Mouse (Mus musculus): ENCODE measurements around the gene Limk1. TPM values are rescaled to one million over a fixed set of nuclear protein-coding genes. Genes with fewer than 3 reads are reported as not detected.

Gene Limk1
- total RNA-seq, 2 experiments from 2014 or later = 7.5 to 11.8 TPM

DNA sequence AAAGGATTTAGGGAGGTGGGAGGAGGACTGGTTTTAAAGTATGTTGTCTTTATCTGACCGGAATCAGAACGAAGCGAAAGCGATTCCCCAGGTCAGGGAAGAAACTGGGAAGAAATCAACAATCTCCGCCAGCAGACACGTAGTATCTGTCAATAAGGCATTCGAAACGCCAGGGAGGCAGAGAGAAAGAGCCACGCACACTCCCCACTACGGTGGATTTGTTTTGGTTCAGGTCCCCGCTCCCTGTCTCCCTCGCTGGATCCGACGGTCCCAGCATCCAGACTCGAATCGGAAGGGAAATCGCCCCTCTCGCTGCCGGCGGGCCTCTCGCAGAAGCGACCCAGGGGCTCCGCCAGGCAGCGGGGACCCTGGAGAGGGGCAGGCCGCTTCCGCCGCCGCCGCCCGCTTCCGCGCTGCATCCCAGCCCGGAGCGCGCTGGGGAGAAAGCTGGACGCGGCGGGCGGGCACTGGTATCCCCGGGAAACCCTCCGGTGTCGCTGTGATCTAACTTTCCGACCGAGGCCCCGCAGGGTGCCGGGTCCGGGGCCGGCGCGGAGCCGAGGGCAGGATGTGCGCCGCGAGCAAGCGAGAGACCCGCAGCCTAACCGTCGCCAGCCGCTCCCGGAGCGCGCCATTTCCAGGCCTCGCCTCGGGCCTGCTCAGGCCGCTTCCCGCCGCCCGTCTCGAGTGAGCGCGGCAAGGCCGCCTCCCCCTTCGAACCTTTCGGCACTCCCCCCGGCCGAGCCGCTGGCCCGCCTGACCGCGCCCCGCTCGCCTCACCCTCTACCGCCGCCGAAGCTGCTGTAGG is 49.7 kb downstream of the Limk1 start:
- peak; percentile 14 for ATAC-seq (ENCODE audit: poor library complexity, severe bottlenecking)

DNA sequence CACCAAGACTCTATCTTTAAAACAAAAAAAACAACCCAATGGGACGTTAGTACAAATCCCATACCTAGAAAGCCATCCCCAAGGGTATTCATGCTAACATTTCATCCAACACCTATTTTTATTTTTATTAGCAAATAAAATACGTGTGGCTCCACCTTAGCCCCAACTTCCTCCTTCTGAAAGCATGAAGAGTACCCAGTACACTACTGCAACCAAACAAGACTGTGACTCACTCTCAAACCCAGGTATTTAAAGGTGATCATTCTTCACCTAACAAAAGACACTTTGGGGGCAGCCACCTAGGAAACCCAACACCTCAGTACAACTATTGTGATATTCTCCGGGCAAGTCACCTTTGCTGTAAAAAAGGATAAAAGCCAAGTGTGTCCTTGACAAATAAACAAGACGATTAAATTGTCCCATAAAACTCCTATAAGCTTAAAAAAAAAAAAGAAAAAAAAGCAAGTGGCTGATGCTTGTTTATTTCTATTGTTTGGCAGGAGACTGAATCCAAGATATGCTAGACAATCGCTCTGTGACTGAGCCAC is 50.5 kb downstream of the Limk1 start:
- peak; percentile 39 for ATAC-seq (ENCODE audit: poor library complexity, severe bottlenecking)

DNA sequence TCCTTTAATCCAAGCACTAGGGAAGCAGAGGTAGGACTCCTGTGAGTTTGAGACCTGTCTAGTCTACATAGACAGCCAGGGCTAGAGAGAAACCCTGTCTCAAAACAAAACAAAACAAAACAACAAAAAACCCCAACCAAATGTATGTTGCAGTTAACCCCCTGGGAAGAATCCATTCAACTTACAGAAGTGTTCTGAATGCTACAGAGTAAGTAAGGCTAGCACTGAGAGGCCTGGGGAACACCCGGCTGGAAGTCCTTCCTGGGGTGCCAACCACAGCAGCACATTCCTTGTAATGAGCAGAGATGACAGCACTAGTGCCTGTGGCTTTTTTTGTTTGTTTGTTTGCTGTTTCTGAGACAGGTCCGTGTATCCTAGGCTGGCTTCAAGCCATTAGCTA is 55.6 kb downstream of the Limk1 start:
- no peak for ATAC-seq (ENCODE audit: poor library complexity, severe bottlenecking)

DNA sequence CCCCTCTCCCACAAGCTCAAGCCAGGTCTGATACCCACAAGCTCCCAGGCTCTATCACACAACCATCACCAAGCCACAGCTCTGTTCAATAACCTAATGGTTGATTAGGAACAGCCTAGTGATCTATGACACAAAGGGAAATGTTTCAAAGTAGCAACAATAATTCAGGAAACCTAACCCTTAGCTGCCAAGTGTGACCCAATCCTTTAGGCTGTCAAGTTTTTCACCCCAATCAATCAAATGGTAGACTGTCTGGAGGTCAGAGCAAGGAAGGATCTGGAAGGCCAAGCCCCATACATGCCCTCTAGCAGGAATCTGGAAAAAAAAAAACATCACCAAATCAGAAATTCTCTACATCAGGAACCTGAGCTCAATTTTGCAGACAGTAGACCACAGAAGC is 57.6 kb downstream of the Limk1 start:
- ATAC-seq (ENCODE audit: poor library complexity, severe bottlenecking) = no peak

DNA sequence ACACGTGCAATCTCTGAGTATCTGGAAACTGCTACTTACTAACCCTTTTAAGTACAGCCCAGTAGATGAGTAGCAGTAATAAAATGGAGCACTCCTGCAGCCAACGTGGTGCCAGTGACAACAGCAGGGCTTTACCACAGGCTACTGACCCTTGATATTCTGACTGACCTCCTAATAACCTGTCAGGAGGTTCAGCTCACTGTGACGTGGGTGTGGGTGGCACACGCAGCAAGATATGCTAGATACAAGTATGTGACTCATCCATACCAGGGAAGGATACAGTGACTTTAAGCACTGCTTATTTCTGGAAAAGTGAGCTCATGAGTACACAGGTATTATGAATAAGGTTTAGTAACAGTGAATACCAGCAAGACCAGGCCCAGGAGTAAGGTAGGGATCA is 58.9 kb downstream of the Limk1 start:
- no peak for ATAC-seq (ENCODE audit: poor library complexity, severe bottlenecking)

DNA sequence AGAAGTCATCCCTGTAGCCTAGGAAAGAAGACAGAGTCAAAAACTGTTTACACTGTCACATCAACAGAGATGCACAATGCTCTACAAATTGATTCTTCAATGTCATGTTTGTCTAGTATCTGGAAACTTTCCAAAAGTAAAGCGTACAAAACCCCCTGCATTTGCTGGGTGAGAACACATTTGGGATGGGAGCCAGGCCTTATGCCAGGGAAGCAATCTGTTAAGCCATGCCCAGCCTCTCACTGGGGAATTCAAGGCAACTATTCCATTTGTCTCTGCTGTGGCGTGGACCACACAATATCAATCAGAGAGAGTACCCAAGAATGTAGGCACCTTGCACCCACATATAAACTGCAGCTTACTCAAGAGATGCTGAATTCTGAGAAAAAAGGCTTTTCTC is 66.3 kb downstream of the Limk1 start:
- no peak for ATAC-seq (ENCODE audit: poor library complexity, severe bottlenecking)

DNA sequence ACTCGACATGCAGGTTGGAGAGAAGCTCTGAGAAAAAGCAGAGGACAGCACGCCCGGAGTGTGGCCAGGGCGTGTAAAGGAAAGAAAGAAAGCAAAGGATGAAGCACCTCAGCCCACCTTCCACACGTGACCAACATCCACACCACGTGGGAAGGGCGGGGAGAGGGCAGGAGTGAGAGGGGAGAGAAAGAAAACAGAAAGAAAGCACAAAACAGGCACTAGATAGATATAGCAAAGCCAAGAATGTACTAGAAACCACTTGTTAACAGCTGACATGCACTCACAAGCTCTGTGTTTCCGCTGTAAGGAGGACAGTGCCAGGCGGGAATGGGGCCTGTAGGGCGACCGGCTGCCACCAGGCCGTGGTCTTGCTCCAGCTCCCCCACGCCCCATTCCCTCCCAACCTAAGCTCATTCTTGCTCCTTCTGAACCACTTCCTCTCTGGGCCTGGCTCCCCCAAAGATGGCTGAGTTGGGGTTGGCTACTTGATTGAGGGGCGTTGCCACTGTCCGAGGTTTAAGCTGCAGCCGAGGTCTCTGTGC is 67.2 kb downstream of the Limk1 start:
- ATAC-seq (ENCODE audit: poor library complexity, severe bottlenecking) = no peak

DNA sequence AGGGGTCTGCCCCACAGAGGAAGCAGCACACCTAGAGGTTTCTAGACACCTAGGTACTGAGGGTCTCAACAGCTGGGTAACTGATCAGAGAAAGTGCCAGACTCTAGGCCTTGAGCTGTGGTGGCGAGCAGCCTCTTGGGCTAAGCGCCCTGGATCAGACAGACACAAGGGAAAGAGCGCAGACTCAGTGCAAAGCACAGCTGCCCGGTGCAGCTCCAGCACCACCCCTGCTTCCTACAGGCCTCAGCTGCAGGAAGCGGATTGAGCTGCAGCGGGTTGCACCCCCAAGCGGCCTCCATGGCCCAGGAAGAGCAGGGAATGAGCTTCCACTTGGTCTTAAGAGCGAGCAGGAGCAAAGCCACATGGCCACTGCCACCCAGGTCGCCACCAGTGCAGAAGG is 67.9 kb downstream of the Limk1 start:
- ATAC-seq (ENCODE audit: poor library complexity, severe bottlenecking) = no peak

DNA sequence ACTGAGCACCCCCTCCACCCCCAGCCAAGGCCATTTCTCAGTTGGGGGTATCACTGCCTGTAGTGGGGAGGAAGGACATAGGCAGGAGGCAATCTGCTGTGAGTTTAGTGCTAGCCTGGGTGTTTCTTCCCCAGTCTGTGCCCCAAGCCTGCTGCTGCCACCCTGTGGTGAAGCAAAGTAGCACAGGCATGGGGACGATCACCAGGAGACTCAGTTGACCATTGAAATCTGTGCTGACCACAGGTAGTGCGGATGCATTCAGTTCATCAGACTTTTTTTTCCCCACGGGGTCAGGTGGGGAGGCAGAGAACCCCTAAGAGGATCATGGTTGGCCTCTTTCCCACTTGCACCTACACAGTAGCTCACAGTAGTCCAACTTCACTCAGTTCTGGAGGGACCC is 71.3 kb downstream of the Limk1 start:
- peak; percentile 65 for ATAC-seq (ENCODE audit: poor library complexity, severe bottlenecking)

DNA sequence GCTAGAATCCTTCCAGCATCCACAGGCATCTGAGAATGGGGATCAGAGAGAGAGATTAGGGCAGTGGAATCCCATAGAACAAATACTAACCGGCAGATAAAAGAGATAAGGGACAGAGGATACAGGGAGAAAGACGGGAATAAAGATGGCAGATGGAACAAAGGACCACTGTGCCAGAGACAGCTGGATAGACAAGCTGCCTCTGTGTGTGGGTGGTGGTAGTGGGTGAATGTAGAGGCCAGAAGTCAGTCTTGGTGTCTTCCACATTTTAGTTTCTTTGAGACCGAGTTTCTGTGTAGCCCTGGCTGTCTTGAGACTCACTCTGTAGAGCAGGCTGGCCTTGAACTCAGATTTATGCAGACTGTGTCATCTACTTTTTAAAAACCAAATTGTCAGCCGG is 72.6 kb downstream of the Limk1 start:
- ATAC-seq (ENCODE audit: poor library complexity, severe bottlenecking) = no peak

DNA sequence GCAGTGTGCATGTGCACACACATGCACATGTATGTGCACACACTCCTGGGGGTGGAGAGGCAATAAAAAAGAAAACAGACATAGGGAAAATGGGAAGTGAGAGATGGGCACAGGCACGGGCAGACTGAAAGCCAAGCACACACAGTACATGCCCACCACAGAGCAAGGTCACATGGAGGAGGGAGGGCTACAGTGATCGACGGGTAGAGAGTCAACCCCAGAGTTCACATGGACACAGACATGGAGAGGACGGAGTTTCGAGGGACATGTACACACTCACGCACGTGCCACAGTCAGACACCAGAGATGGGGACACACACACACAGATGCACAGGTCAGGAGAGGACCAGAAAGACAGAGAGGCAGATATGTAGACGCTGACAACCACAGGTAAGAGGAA is 73.0 kb downstream of the Limk1 start:
- ATAC-seq (ENCODE audit: poor library complexity, severe bottlenecking) = peak; percentile 28

DNA sequence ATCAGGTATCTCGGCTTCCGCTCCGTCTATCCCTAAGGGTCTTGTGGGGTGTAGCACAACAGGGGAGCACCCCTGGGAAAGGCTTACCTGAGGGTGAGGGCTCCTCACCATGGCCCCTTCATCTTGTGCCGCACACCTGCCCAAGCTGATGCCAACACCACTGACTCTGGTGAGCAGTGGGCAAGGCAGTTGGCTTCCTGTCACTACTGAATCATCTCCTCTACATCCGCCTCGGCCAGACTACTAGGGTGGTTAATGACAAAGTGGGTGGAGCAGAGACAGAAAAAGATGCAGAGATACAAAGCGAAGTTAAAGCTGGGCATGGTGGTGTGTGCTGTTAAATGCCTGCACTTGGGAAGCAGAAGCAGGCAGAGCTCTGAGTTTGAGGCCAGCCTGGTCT is 73.6 kb downstream of the Limk1 start, which contains the start of gene Lat2:
TSS of gene Lat2 (minus strand) at position 224 of the 400 bp plus-strand sequence.
- peak; percentile 53 for ATAC-seq (ENCODE audit: poor library complexity, severe bottlenecking)

DNA sequence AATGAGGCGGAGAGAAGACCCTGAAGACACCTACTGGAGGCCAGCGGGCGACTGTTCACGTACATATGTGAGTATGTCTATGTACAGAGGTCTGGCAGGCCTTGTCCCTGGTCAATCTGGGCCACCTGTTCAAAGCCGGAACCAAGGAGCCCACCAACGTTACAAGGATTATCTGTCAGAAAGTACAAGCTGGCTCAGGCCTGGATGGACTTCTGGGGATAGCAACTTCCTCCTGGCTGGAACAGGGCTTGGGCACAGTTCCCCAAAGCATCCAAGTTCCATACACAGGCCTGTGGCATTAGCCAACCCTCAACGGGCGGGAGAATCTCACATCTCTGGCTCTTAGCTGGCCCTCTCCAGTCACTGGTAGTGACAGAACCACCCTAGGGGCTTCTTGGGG is 74.1 kb downstream of the Limk1 start:
- ATAC-seq (ENCODE audit: poor library complexity, severe bottlenecking) = peak; percentile 36

DNA sequence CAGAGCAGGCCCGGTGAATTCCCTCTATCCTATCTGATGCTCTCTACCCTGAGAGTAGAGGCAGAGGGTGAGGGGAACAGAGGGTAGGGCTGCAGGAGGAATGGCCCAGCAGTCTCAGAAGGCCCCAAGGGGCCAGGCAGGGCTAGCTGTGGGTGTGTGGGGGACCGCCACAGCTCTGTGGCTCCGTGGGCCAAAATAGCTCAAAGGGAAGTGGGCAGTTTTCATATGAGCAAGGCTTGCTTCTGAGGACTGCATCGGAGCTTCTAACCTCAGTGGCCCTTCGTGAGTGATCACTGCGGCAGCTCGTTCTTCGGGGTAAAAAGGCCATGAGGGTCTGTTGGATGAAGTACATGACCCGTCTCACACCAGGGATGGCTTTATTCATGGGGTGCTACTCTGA is 74.7 kb downstream of the Limk1 start:
- ATAC-seq (ENCODE audit: poor library complexity, severe bottlenecking) = peak; percentile 59

DNA sequence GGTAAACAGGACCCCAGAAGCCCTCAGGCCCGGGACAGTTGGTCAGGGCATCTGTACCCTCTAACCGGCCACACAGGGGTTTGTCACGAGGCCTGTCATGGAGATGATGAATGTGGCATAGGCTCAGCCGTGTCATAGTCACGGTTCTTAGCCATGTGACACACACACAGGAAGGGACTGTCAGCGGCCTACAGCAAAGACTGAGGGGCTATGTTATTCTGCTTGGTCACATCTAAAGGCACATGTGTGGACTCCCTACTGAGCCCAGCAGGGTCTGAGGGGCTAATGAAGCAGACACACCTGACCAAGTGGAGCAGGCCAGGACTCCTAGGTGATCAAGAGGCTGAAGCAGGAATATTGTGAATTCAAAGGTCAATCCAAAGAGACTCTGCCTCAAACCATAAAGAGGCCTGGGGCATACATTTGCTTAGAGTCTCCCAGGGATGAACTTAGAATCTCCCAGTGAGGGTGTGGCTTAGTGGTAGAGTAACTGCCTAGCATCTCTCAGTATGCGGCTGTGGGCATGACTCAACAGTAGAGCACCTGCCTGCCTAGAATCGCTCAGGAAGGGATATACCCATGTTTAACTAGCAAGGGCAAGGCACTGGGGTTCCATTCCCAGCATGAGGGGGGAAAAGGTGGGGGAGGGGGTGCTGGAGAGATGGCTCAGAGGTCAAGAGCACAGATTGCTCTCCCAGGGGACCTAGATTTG is 76.4 kb downstream of the Limk1 start:
- ATAC-seq (ENCODE audit: poor library complexity, severe bottlenecking) = no peak

DNA sequence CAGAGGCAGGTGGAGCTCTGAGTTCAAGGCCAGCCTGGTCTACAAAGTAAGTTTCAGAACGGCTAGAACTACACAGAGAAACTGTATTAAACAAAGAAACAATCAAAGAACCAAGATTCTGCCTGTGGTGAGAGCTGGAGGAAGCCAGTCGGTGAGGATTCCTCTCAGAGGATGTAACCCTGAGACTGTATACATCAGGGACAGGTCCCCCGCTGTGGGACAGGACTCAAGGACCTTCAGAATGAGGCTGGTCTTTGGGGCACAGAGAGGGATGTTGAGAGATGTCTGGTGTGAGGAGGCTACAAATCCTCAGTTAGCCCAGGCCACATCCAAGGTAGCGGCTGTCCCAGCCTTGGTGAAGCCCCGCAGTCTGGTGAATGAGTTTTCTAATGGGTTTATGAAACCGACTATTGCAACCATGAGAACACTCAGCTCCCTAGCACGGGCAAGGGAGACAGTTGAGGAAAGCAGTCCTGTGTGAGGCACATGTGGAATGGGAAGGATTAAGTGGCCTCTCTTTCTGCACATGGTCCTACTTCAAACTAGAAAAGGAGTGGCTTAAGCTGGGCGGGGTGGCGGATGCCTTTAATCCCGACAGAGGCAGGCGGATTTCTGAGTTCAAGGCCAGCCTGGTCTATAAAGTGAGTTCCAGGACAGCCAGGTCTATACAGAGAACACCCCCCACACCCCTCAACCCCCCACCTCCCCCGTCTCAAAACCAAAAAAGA is 78.3 kb downstream of the Limk1 start:
- no peak for ATAC-seq (ENCODE audit: poor library complexity, severe bottlenecking)

DNA sequence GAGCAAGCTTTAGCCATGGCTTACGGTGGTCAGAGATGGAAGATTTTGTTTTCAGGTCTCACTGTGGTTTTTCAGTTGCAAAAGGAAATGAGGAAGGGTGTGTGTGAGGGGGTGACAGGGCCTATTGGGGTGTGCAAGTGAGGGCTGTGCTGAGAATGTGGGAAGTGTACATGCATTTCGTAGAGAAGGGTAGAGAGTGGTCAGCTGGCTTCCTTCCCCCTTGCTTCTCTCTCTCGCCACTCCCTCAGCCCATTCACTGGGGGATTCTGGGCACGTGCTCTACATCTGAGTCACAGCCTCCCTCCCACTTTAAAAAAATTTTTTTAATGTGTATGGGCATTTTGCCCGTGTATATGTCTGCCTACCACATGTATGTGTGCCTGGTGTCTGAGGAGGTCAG is 81.3 kb downstream of the Limk1 start:
- peak; percentile 94 for ATAC-seq (ENCODE audit: poor library complexity, severe bottlenecking)

DNA sequence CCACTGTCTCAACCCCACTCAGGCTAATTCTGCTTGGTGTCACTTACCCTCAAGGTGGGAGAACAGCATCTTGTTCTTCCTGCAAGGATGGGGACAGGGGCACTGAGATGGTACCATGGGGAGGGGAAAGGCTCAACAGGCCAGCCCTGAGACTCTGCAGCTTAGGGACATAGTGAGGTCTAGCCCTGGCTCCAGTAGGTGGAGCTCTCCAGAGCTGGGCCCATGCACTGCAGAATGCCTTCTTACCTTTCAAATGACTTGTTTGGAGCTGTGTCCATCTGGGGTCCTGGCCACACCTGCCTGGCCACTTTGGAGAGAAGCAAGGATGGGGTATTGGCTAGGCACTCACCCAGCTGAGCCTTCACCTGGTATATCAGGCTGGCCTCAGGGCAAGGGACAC is 82.1 kb downstream of the Limk1 start:
- ATAC-seq (ENCODE audit: poor library complexity, severe bottlenecking) = peak; percentile 33
